Comparison of ENCODE assay signal across 16 mouse cellular contexts in genomic region chr8:116164989-116165299, GRCm38 (mm10).
DNase-seq lines count a peak whose midpoint lies in the region; ATAC-seq and TF ChIP-seq lines count a peak whose summit lies in the region.
"Had no signal": no experiment of that assay in that cellular context is flagged by ENCODE, and none has a peak within 500 bp of the region (broad histone marks: within the 10 kb centered on the region; RNA-seq: fewer than 3 reads in every experiment).

No protein-coding gene starts in this region.

- intact Hi-C loops in gastrocnemius, adult 2 months (cut with DNase I) = no loop called here

- no peak for TF ChIP-seq CTCF in gastrocnemius, adult 2 months (IDR thresholded peaks at IDR 0.05)

- no peaks in the 10 kb centered on the region for H3K9me3 ChIP-seq in neural tube, embryonic 12.5 days
- no peaks in the 10 kb centered on the region for H3K9me3 ChIP-seq in hindbrain, embryonic 12.5 days (replicated peaks)
- no peaks in the 10 kb centered on the region for H3K9me3 ChIP-seq in limb, embryonic 13.5 days
- no peaks in the 10 kb centered on the region for H3K9me3 ChIP-seq in liver, embryonic 12.5 days (replicated peaks)
- H3K9me3 ChIP-seq: embryonic facial prominence, embryonic 13.5 days had no signal

- 10% methylated on average over 8 of the region's 8 CpGs for WGBS in neural tube, embryonic 12.5 days
- 19% methylated on average over 8 of the region's 8 CpGs for WGBS in hindbrain, embryonic 12.5 days
- 16% methylated on average over 8 of the region's 8 CpGs for WGBS in limb, embryonic 13.5 days
- WGBS in liver, embryonic 12.5 days (ENCODE audit: insufficient replicate concordance) = 40% methylated on average over 8 of the region's 8 CpGs

- no peaks in the 10 kb centered on the region for H3K36me3 ChIP-seq in neural tube, embryonic 12.5 days
- H3K36me3 ChIP-seq in hindbrain, embryonic 12.5 days = no peaks in the 10 kb centered on the region
- H3K36me3 ChIP-seq in limb, embryonic 13.5 days = no peaks in the 10 kb centered on the region
- no peaks in the 10 kb centered on the region for H3K36me3 ChIP-seq in liver, embryonic 12.5 days
- H3K36me3 ChIP-seq: embryonic facial prominence, embryonic 13.5 days had no signal

- H3K27me3 ChIP-seq in neural tube, embryonic 12.5 days (replicated peaks) = no peaks in the 10 kb centered on the region
- no peaks in the 10 kb centered on the region for H3K27me3 ChIP-seq in hindbrain, embryonic 12.5 days
- peaks cover 23% of the 10 kb centered on the region for H3K27me3 ChIP-seq in limb, embryonic 13.5 days
- H3K27me3 ChIP-seq in liver, embryonic 12.5 days (replicated peaks) = no peaks in the 10 kb centered on the region

- peak overlapping the region; percentile 35 for H3K4me2 ChIP-seq in neural tube, embryonic 12.5 days (replicated peaks)
- 0 out of 2 replicates have a peak overlapping the region, but pooled peaks have one; percentile 17 for H3K4me2 ChIP-seq in hindbrain, embryonic 12.5 days (replicated peaks)
- 0 out of 2 replicates have a peak overlapping the region, but pooled peaks have one; percentile 7 for H3K4me2 ChIP-seq in limb, embryonic 13.5 days (replicated peaks)
- no peak overlapping the region for H3K4me2 ChIP-seq in liver, embryonic 12.5 days
- H3K4me2 ChIP-seq: embryonic facial prominence, embryonic 13.5 days had no signal

- no peak overlapping the region for H3K27ac ChIP-seq in neural tube, embryonic 12.5 days
- H3K27ac ChIP-seq in hindbrain, embryonic 12.5 days = no peak overlapping the region
- H3K27ac ChIP-seq in limb, embryonic 13.5 days = no peak overlapping the region
- H3K27ac ChIP-seq in liver, embryonic 12.5 days = no peak overlapping the region
- H3K27ac ChIP-seq in gastrocnemius, adult 2 months = no peak overlapping the region
- H3K27ac ChIP-seq: embryonic facial prominence, embryonic 13.5 days; kidney, postnatal 0 days had no signal

- DNase-seq in neural tube, embryonic 10.5 days (ENCODE audit: extremely low spot score, low spot score) = no peak
- DNase-seq in gastrocnemius, adult 2 months = no peak
- no peak for DNase-seq in adrenal gland, adult 2 months
- DNase-seq: adrenal gland, postnatal 10 days; cerebellum, adult 11 months; cerebellum, postnatal 14 days; gastrocnemius, postnatal 36 days; lung, adult 2 months; thymus, postnatal 25 days had no signal

- no peak overlapping the region for H3K9ac ChIP-seq in neural tube, embryonic 12.5 days
- H3K9ac ChIP-seq in hindbrain, embryonic 12.5 days = no peak overlapping the region
- H3K9ac ChIP-seq in limb, embryonic 13.5 days = no peak overlapping the region
- no peak overlapping the region for H3K9ac ChIP-seq in liver, embryonic 12.5 days
- H3K9ac ChIP-seq: embryonic facial prominence, embryonic 13.5 days had no signal

- no peak overlapping the region for H3K4me3 ChIP-seq in neural tube, embryonic 12.5 days
- H3K4me3 ChIP-seq in hindbrain, embryonic 12.5 days = no peak overlapping the region
- no peak overlapping the region for H3K4me3 ChIP-seq in limb, embryonic 13.5 days
- H3K4me3 ChIP-seq in liver, embryonic 12.5 days = no peak overlapping the region
- H3K4me3 ChIP-seq in gastrocnemius, adult 2 months = no peak overlapping the region
- H3K4me3 ChIP-seq: embryonic facial prominence, embryonic 13.5 days had no signal

- H3K4me1 ChIP-seq in neural tube, embryonic 12.5 days = peaks cover 15% of the 10 kb centered on the region
- H3K4me1 ChIP-seq in hindbrain, embryonic 12.5 days = peaks cover 4% of the 10 kb centered on the region; the same call in 1 of the 2 replicates
- H3K4me1 ChIP-seq in limb, embryonic 13.5 days = no peaks in the 10 kb centered on the region
- no peaks in the 10 kb centered on the region for H3K4me1 ChIP-seq in liver, embryonic 12.5 days
- H3K4me1 ChIP-seq: embryonic facial prominence, embryonic 13.5 days had no signal

- ATAC-seq in neural tube, embryonic 12.5 days (ENCODE audit: low FRiP score, low read depth) = peak; percentile 53; the same call in 1 of the 2 replicates
- 0 out of 2 replicates have a peak, but pooled peaks have one; percentile 48 for ATAC-seq in hindbrain, embryonic 12.5 days (ENCODE audit: low FRiP score)
- no peak for ATAC-seq in limb, embryonic 13.5 days (ENCODE audit: low FRiP score, low read depth)
- no peak for ATAC-seq in liver, embryonic 12.5 days
- ATAC-seq: intestine, postnatal 0 days had no signal

Comparison
In these comparisons a context has a peak if more than half of its experiments do, and no peak if none do; other contexts are left out.
1. ATAC-seq: peak in neural tube, embryonic 12.5 days (single experiment) and hindbrain, embryonic 12.5 days (single experiment); none in limb, embryonic 13.5 days (single experiment) and liver, embryonic 12.5 days (single experiment).